Mouse (Mus musculus): ENCODE data around the gene Tbc1d16. TPM values are rescaled to one million over a fixed set of nuclear protein-coding genes. Genes with fewer than 3 reads are reported as not detected.
"Not testable (repeated sequence)": the region's sequence is repeated elsewhere in the genome, so short reads cannot be mapped to it uniquely, and the experiment has no call there.

The Tbc1d16 gene
- 19.9 and 20.9 TPM in 2 replicates for polyA plus RNA-seq (2015; fragmentation: Nextera tagmentation; extraction: Ambion mirVana)

DNA sequence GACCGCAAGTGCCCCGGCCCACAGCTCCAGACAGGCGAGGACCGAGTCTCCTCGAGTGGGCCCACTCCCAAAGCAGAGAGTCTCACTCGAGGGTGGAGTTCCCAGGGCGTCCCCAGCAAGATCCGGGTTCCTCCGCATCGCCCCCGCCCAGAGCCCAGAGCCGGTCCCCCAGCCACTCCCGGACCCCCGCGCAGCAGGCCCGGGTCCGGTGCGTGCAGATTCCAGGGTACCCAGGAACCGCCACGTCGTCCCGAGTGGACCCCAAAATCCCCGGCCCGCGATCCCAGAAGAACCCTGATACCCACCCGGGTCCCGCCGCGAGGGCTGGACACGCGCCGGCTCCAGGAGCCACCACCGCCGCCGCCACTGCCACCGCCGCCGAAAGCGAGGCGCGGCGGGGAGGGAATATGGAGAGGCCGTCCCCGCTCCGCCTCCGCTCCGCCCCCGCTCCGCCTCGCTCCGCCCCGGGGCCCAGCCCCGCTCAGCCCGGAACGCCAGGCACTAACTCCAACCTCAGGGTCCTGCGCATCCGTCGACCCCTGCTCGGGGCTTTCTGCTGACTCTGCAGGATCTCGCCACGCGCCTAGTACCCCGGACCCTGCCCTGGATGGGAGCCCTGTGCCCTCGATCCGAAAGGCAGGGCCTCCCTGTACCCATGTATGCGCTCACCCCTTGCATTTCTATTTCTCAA is at the start of gene Tbc1d16, which contains the start of gene Ccdc40:
Gene Tbc1d16, minus strand, starts transcription at position 409 of the 691 bp plus-strand sequence.
Gene Ccdc40, plus strand, starts transcription at position 482 of the 691 bp plus-strand sequence.
- H3K9me3 ChIP-seq, result no peaks in the 10 kb centered on the region
- peak within 1 kb of the TSS; percentile 88 for H3K4me2 ChIP-seq
- H3K4me1 ChIP-seq, result peaks cover 47% of the 10 kb centered on the region
- peak within 1 kb of the TSS; percentile 89 for H3K9ac ChIP-seq
- peaks cover 17% of the 10 kb centered on the region for H3K27me3 ChIP-seq
- peak; percentile 88 for ATAC-seq (ENCODE audit: borderline replicate concordance, extremely low read depth, low FRiP score, low TSS enrichment)
- H3K27ac ChIP-seq, result peak within 1 kb of the TSS; percentile 65
- WGBS, result under 1% methylated on average over 54 of the region's 66 CpGs
- peak within 1 kb of the TSS; percentile 91 for H3K4me3 ChIP-seq
- no peaks in the 10 kb centered on the region for H3K36me3 ChIP-seq

DNA sequence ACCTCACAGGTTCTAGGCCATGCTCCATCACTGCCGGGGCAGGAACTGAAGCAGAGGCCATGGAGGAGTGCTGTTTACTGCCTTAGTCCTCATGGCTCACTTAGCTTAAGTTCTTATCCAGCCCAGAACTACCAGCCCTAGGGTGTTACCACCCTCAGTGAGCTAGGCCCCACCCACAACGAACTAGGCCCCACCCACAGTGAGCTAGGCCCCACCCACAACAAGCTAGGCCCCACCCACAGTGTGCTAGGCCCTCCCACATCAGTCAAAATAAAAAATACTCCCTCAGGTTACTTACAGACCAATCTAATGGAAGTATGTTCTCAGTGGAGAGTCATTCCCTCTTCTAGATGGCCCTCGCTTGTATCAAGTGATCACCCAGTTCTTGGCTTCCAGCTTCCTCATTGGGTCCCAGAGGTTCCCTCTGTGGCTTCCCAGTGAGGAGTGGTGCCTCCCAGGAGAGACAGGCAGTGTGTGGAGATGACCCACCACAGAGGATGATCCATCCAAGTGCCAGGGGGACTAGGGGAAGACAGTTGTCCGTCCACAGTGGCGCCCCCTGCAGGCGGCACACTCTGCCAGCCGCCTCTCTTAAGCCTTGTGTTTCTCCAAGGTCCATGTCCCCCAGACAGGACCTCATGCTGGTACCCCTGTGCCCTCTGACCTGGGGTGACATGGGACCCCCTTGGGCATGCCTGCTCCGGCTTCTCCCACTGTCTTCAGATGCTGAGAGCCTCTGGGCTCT is 45.1 kb upstream of the Tbc1d16 start:
- no peaks in the 10 kb centered on the region for H3K9me3 ChIP-seq
- 83% methylated on average over 8 of the region's 8 CpGs for WGBS
- no peaks in the 10 kb centered on the region for H3K27me3 ChIP-seq
- H3K36me3 ChIP-seq, result peaks cover 18% of the 10 kb centered on the region; the same call in 1 of the 2 replicates
- H3K9ac ChIP-seq, result no peak overlapping the region
- H3K4me1 ChIP-seq, result peaks cover 17% of the 10 kb centered on the region
- no peak overlapping the region for H3K27ac ChIP-seq
- no peak overlapping the region for H3K4me2 ChIP-seq
- no peak for ATAC-seq (ENCODE audit: borderline replicate concordance, extremely low read depth, low FRiP score, low TSS enrichment)
- H3K4me3 ChIP-seq, result no peak overlapping the region

DNA sequence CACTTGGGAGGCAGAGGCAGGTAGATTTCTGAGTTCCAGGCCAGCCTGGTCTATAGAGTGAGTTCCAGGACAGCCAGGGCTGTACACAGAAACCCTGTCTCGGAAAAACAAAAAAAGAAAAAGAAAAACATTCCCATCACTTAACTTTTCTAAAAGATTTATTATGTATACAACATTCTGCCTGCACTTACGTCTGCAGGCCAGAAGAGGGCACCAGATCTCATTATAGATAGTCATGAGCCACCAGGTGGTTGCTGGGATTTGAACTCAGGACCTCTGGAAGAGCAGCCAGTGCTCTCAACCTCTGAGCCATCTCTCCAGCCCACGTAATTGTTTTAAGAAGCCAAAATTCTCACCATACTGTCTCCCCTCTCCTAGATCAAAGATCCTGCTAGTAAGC is 44.2 kb upstream of the Tbc1d16 start:
- 65% methylated on average over 3 of the region's 3 CpGs for WGBS
- not testable (repeated sequence) for H3K27ac ChIP-seq; ATAC-seq (ENCODE audit: borderline replicate concordance, extremely low read depth, low FRiP score, low TSS enrichment); H3K9me3 ChIP-seq; H3K9ac ChIP-seq; H3K27me3 ChIP-seq; H3K4me3 ChIP-seq; H3K4me2 ChIP-seq
- Histone ChIP-seq H3K4me1 (peaks cover 24% of the 10 kb centered on the region), H3K36me3 (peaks cover 18% of the 10 kb centered on the region; the same call in 1 of the 2 replicates)

DNA sequence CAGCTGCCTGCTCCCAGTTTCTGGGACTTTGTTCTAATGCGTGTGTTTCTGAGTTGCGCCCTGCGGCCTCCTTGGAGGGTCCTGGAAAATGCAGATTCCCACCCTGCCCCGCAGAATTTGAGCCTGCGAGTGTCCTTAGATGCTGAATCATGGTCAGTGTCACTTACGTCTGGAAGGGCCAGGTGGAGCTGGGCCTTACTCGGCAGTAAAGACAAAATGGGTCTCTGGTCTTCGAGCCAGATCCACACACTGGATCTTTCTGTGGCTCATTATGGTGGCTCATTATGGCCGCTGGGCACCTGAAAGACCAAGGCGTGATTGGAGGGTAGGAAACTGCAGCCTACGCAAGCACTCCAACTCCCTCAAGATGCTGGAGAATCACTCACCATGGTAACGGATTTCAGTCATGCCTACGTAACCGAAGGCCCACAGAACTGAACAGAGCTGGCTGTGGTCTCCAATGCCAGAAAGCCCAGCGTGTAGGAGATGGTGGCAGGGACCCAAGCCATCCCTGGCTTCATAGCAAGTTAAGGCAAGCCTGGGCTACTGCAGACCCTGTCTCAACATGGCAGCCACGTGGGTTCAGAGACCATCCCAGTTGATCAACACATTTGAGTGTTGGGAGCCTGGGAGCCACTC is 40.4 kb upstream of the Tbc1d16 start:
- H3K9me3 ChIP-seq, result no peaks in the 10 kb centered on the region
- WGBS, result 67% methylated on average over 16 of the region's 16 CpGs
- peak overlapping the region; percentile 97 for H3K4me2 ChIP-seq
- peaks cover 10% of the 10 kb centered on the region; the same call in 1 of the 2 replicates for H3K36me3 ChIP-seq
- ATAC-seq (ENCODE audit: borderline replicate concordance, extremely low read depth, low FRiP score, low TSS enrichment), result no peak
- no peaks in the 10 kb centered on the region for H3K27me3 ChIP-seq
- H3K9ac ChIP-seq, result peak overlapping the region; percentile 84; the same call in 1 of the 2 replicates
- H3K4me3 ChIP-seq, result peak overlapping the region; percentile 78
- no peak overlapping the region; the same call in 1 of the 2 replicates for H3K27ac ChIP-seq
- H3K4me1 ChIP-seq, result peaks cover 30% of the 10 kb centered on the region

DNA sequence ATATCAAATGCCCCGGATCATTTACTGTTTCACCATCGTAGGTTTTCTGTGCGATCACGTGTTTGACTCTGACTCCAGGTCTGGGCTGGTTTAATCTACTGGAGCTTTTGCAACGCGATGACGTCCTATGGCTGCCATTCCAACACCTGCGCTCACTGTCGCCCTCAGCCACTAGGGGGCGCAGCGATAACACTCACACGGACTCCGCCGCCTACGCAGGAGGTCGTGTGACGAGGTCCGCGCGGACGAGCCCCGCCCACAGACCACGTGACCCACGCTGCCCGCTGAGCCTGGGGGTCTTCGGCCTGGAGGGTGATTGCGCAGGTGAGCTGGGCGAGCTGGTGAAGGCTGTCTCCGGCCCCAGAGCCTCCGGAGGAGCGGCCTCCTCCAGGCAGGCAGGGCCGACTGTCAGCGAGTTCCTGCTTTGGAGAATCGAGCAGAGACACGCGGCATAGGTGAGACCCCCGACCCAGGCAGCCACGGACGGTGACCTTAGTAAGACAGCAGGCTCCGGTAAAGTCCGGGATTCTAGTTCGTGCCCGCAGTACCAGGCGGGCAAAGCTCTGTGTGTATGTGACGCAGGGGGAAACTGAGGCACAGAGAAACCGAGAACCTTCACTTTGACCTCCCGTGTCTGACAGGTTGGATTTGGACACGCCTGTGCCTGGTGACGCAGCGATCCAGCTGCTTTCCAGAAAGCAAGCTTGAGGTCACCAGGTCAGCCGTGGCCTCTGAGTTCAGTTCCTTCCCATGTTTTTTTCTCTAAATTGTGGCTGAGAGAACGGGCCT is 39.7 kb upstream of the Tbc1d16 start, which contains the start of gene Gaa:
Gene Gaa, plus strand, starts transcription at position 120 of the 789 bp plus-strand sequence.
- WGBS, result 2% methylated on average over 52 of the region's 52 CpGs
- peak within 1 kb of the TSS; percentile 78 for H3K4me3 ChIP-seq
- peak within 1 kb of the TSS; percentile 97 for H3K4me2 ChIP-seq
- H3K9ac ChIP-seq, result peak within 1 kb of the TSS; percentile 84
- H3K4me1 ChIP-seq, result peaks cover 30% of the 10 kb centered on the region
- no peaks in the 10 kb centered on the region for H3K27me3 ChIP-seq
- H3K9me3 ChIP-seq, result no peaks in the 10 kb centered on the region
- H3K36me3 ChIP-seq, result peaks cover 3% of the 10 kb centered on the region; the same call in 1 of the 2 replicates
- peak; percentile 87 for ATAC-seq (ENCODE audit: borderline replicate concordance, extremely low read depth, low FRiP score, low TSS enrichment)
- H3K27ac ChIP-seq, result peak within 1 kb of the TSS; percentile 44

DNA sequence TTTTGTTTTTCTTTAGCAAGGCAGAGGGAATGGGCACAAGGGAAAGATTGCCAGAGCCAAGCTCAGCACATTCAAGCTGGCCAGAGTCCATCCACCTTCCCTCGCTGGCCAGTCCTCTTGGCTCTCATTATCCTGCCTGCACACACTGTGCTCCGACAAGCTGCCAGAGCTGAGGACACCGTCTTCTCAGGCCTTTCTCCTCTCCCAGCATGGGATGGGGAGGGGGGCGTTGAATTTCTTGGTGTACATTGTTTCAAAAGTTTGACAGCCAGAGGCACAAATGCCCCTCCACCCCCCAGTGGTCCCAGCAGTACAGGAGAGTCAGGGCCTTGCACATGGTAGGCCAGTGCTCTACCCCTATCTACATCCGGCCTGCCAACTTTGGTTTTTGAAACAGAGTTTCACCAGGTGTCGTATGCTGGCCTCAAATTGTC is 39.0 kb upstream of the Tbc1d16 start:
- Histone ChIP-seq H3K4me2 (peak overlapping the region; percentile 97), H3K27me3 (no peaks in the 10 kb centered on the region), H3K9me3 (no peaks in the 10 kb centered on the region), H3K4me1 (peaks cover 30% of the 10 kb centered on the region), H3K4me3 (no peak overlapping the region), H3K9ac (peak overlapping the region; percentile 84; the same call in 1 of the 2 replicates), H3K27ac (no peak overlapping the region; the same call in 1 of the 2 replicates), H3K36me3 (no peaks in the 10 kb centered on the region)
- peak; percentile 43; the same call in 1 of the 2 replicates for ATAC-seq (ENCODE audit: borderline replicate concordance, extremely low read depth, low FRiP score, low TSS enrichment)
- 30% methylated on average over 6 of the region's 6 CpGs for WGBS

DNA sequence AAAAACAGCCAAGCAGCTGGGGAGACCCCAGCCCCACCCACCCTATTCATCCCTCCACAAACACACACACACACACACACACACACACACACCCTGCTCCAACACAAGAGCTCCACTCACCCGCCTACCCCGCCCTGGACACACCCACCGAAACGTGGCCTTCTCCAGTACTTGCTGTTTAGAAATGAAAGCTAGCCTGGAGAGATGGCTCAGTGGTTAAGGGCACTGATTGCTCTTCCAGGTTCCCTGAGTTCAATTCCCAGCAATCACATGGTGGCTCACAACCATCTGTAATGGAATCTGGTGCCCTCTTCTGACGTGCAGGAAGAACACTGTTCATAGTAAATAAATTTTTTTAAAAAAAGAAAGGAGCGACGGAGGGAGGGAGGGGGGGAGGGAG is 37.5 kb upstream of the Tbc1d16 start:
- no peak overlapping the region for H3K9ac ChIP-seq
- no peak overlapping the region for H3K4me2 ChIP-seq
- H3K27me3 ChIP-seq, result no peaks in the 10 kb centered on the region
- H3K36me3 ChIP-seq, result no peaks in the 10 kb centered on the region
- H3K4me1 ChIP-seq, result peaks cover 24% of the 10 kb centered on the region
- no peak for ATAC-seq (ENCODE audit: borderline replicate concordance, extremely low read depth, low FRiP score, low TSS enrichment)
- no peak overlapping the region for H3K4me3 ChIP-seq
- H3K9me3 ChIP-seq, result no peaks in the 10 kb centered on the region
- WGBS, result 76% methylated on average over 7 of the region's 7 CpGs
- no peak overlapping the region for H3K27ac ChIP-seq

DNA sequence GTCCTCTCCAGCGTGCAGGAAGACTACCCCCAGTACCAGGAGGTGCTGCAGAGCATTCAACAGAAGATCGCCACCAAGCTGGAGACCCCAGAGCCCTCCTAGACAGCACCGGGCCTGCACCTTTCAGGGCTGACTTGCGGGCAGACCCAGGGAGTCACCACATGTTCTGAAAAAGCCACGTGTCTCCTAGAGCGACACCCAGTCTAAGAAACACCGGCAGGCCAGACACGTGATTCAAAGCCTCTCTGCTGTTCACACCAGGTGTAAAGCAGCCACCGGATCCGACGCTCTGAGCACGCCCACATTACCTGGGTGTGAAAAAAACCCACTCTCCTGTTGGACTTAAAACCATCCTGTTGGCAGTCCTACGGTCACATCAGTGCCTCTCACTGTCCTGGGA is 36.1 kb upstream of the Tbc1d16 start:
- no peaks in the 10 kb centered on the region for H3K27me3 ChIP-seq
- H3K9me3 ChIP-seq, result no peaks in the 10 kb centered on the region
- no peak overlapping the region for H3K27ac ChIP-seq
- no peak overlapping the region for H3K9ac ChIP-seq
- H3K4me3 ChIP-seq, result no peak overlapping the region
- no peak overlapping the region for H3K4me2 ChIP-seq
- peaks cover 20% of the 10 kb centered on the region for H3K4me1 ChIP-seq
- 89% methylated on average over 13 of the region's 13 CpGs for WGBS
- no peak for ATAC-seq (ENCODE audit: borderline replicate concordance, extremely low read depth, low FRiP score, low TSS enrichment)
- no peaks in the 10 kb centered on the region for H3K36me3 ChIP-seq

DNA sequence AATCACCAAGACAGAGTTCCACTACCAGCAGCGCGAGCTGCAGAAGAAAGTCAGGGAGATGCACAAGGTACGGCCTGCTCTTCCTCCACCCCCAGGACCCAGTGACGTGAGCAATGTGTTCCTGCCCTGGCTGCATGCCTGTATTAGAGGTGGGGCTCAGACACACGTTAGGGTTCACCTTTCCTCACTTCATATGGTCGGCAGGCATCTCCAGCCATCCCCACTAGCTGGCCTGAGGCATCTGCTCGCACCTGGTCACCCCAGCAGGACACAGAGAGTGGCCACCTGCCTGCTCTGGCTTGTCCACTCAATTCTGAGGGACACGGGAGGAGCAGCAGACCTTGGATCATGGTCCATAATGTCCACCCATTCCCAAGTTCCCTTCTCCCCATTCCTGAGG is 31.7 kb upstream of the Tbc1d16 start:
- no peak for ATAC-seq (ENCODE audit: borderline replicate concordance, extremely low read depth, low FRiP score, low TSS enrichment)
- Histone ChIP-seq H3K4me2 (no peak overlapping the region), H3K9me3 (no peaks in the 10 kb centered on the region), H3K27ac (no peak overlapping the region), H3K36me3 (no peaks in the 10 kb centered on the region), H3K27me3 (no peaks in the 10 kb centered on the region), H3K4me1 (peaks cover 9% of the 10 kb centered on the region; the same call in 1 of the 2 replicates), H3K4me3 (no peak overlapping the region), H3K9ac (no peak overlapping the region)
- WGBS, result 87% methylated on average over 8 of the region's 8 CpGs

DNA sequence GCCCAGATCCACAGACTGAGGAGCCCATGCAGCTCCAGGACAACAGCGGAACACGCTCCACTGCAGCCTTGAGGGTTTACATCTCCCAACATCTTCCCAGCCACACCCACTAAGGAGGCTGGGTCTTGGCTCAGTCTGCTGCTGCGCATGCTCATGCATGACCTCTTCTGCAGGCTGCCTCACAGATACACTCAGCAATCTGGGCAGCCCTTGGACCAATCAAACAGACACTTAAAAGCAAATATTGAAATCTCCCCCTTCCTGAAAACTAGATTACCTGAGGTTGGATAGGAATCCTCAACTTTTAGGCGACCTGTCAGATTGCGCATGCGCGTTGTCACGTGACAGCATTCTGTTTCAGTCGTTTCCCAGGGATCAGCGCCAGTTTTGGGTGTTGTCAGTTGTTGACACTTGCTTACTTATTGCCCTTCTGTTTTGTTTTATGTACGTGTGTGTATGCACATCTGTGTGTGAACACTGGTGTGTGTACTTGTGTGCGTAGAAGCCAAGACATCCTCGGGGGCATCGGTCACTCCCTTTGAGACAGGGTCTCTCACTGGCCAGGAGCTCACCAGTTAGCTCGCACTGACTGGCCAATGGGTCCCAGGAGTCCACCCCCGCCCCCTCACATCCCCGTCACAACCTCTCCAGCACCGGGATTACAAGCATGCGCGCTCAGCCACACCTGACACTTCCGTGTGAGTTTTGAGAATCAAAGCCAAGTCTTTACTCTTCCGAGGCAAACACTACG is 30.4 kb upstream of the Tbc1d16 start:
- no peaks in the 10 kb centered on the region for H3K36me3 ChIP-seq
- H3K4me1 ChIP-seq, result peaks cover 9% of the 10 kb centered on the region; the same call in 1 of the 2 replicates
- H3K9me3 ChIP-seq, result no peaks in the 10 kb centered on the region
- peak overlapping the region; percentile 54 for H3K4me2 ChIP-seq
- peak overlapping the region; percentile 14; the same call in 1 of the 2 replicates for H3K9ac ChIP-seq
- peak overlapping the region; percentile 26 for H3K4me3 ChIP-seq
- no peaks in the 10 kb centered on the region for H3K27me3 ChIP-seq
- H3K27ac ChIP-seq, result 0 out of 2 replicates have a peak overlapping the region, but pooled peaks have one; percentile 23
- ATAC-seq (ENCODE audit: borderline replicate concordance, extremely low read depth, low FRiP score, low TSS enrichment), result peak; percentile 73
- WGBS, result 55% methylated on average over 23 of the region's 23 CpGs
